Mouse (Mus musculus): ENCODE measurements at regions not wholly inside any gene's neighbourhood (a gene's known extent, or its start where the extent isn't known, plus 50 kb on each side); places are given as distances from the start of the nearest gene placed in this dataset.

- H3ac ChIP-seq (ENCODE audit: control insufficient read depth, insufficient read length) = no peak overlapping the region
- TF ChIP-seq REST (IDR thresholded peaks at IDR 0.05; ENCODE audit: insufficient read depth, insufficient read length) = no peak
- peak in 1 of 3 experiments; percentile 50 for TF ChIP-seq MYOG (IDR thresholded peaks at IDR 0.05; ENCODE audit: control insufficient read depth in 1 of 3, insufficient read depth in 1 of 3, insufficient read length in 2 of 3, low read depth in 2 of 3)
- no peaks in the 10 kb centered on the region for H3K27me3 ChIP-seq (ENCODE audit: control insufficient read depth, insufficient read depth, insufficient read length)
- H3K79me2 ChIP-seq (ENCODE audit: control insufficient read depth, insufficient read depth) = no peaks in the 10 kb centered on the region
- H3K4me3 ChIP-seq = no peak overlapping the region
- H3K36me3 ChIP-seq (ENCODE audit: control insufficient read depth, insufficient read depth) = no peaks in the 10 kb centered on the region
- H3K4me2 ChIP-seq (ENCODE audit: low read depth) = peak overlapping the region; percentile 0
These were observed 249.8 kb upstream of the Cadm1 start for GRCm38 (mm10) chr9:47280146-47280545.

GRCm38 (mm10) chr9:47280598-47280997 lies 249.4 kb upstream of the Cadm1 start:
- Histone ChIP-seq H3K4me3 (no peak overlapping the region), H3K36me3 (ENCODE audit: control insufficient read depth, insufficient read depth) (no peaks in the 10 kb centered on the region), H3K79me2 (ENCODE audit: control insufficient read depth, insufficient read depth) (no peaks in the 10 kb centered on the region), H3ac (ENCODE audit: control insufficient read depth, insufficient read length) (no peak overlapping the region), H3K4me2 (ENCODE audit: low read depth) (no peak overlapping the region), H3K27me3 (ENCODE audit: control insufficient read depth, insufficient read depth, insufficient read length) (no peaks in the 10 kb centered on the region)
- TF ChIP-seq USF1 (IDR thresholded peaks at IDR 0.05; ENCODE audit: low read depth) = no peak
- no peak for TF ChIP-seq MYOG (IDR thresholded peaks at IDR 0.05; ENCODE audit: control insufficient read depth in 1 of 3, insufficient read depth in 1 of 3, insufficient read length in 2 of 3, low read depth in 2 of 3)
- TF ChIP-seq REST (IDR thresholded peaks at IDR 0.05; ENCODE audit: insufficient read depth, insufficient read length) = no peak
- TF ChIP-seq TCF3 (IDR thresholded peaks at IDR 0.05; ENCODE audit: insufficient read length, low read depth) = no peak
- no peak for TF ChIP-seq MYOD1 (IDR thresholded peaks at IDR 0.05; ENCODE audit: control insufficient read depth in 1 of 3, insufficient read length in 2 of 3, low read depth in 2 of 3)
- no peak for TF ChIP-seq POLR2A (IDR thresholded peaks at IDR 0.05; ENCODE audit: insufficient read length, low read depth)
- TF ChIP-seq SRF (IDR thresholded peaks at IDR 0.05; ENCODE audit: control insufficient read depth, insufficient read length, low read depth) = no peak
- no peak for TF ChIP-seq TCF12 (IDR thresholded peaks at IDR 0.05; ENCODE audit: insufficient read depth, poor library complexity, severe bottlenecking)
- TF ChIP-seq E2F4 (IDR thresholded peaks at IDR 0.05; ENCODE audit: insufficient read depth) = no peak
- TF ChIP-seq MAX (IDR thresholded peaks at IDR 0.05; ENCODE audit: low read depth) = no peak
- no peak for TF ChIP-seq CEBPB (IDR thresholded peaks at IDR 0.05; ENCODE audit: insufficient read depth, poor library complexity, severe bottlenecking)
- TF ChIP-seq POLR2AphosphoS2 (IDR thresholded peaks at IDR 0.05; ENCODE audit: insufficient read length, low read depth) = no peak

- no peaks in the 10 kb centered on the region for H3K79me2 ChIP-seq (ENCODE audit: control insufficient read depth, insufficient read depth)
- no peak overlapping the region for H3ac ChIP-seq (ENCODE audit: control insufficient read depth, insufficient read length)
- no peaks in the 10 kb centered on the region for H3K36me3 ChIP-seq (ENCODE audit: control insufficient read depth, insufficient read depth)
- H3K4me3 ChIP-seq = no peak overlapping the region
- H3K4me2 ChIP-seq (ENCODE audit: low read depth) = peak overlapping the region; percentile 30
- no peaks in the 10 kb centered on the region for H3K27me3 ChIP-seq (ENCODE audit: control insufficient read depth, insufficient read depth, insufficient read length)
- TF ChIP-seq TCF12 (IDR thresholded peaks at IDR 0.05; ENCODE audit: insufficient read depth, poor library complexity, severe bottlenecking) = no peak
- no peak for TF ChIP-seq POLR2AphosphoS2 (IDR thresholded peaks at IDR 0.05; ENCODE audit: insufficient read length, low read depth)
- TF ChIP-seq SRF (IDR thresholded peaks at IDR 0.05; ENCODE audit: control insufficient read depth, insufficient read length, low read depth) = no peak
- TF ChIP-seq POLR2A (IDR thresholded peaks at IDR 0.05; ENCODE audit: insufficient read length, low read depth) = no peak
- TF ChIP-seq MAX (IDR thresholded peaks at IDR 0.05; ENCODE audit: low read depth) = no peak
- no peak for TF ChIP-seq USF1 (IDR thresholded peaks at IDR 0.05; ENCODE audit: low read depth)
- no peak for TF ChIP-seq TCF3 (IDR thresholded peaks at IDR 0.05; ENCODE audit: insufficient read length, low read depth)
These were observed 246.1 kb upstream of the Cadm1 start for GRCm38 (mm10) chr9:47283746-47284455.

GRCm38 (mm10) chr9:47286930-47287722 lies 242.8 kb upstream of the Cadm1 start:
- H3ac ChIP-seq (ENCODE audit: control insufficient read depth, insufficient read length) = no peak overlapping the region
- no peak overlapping the region for H3K4me2 ChIP-seq (ENCODE audit: low read depth)
- no peaks in the 10 kb centered on the region for H3K27me3 ChIP-seq (ENCODE audit: control insufficient read depth, insufficient read depth, insufficient read length)
- TF ChIP-seq MAX (IDR thresholded peaks at IDR 0.05; ENCODE audit: low read depth) = no peak
- TF ChIP-seq USF1 (IDR thresholded peaks at IDR 0.05; ENCODE audit: low read depth) = no peak
- no peak for TF ChIP-seq TCF3 (IDR thresholded peaks at IDR 0.05; ENCODE audit: insufficient read length, low read depth)
- TF ChIP-seq MYOG (IDR thresholded peaks at IDR 0.05; ENCODE audit: control insufficient read depth in 1 of 3, insufficient read depth in 1 of 3, insufficient read length in 2 of 3, low read depth in 2 of 3) = no peak
- no peak for TF ChIP-seq SRF (IDR thresholded peaks at IDR 0.05; ENCODE audit: control insufficient read depth, insufficient read length, low read depth)
- TF ChIP-seq TCF12 (IDR thresholded peaks at IDR 0.05; ENCODE audit: insufficient read depth, poor library complexity, severe bottlenecking) = no peak
- no peak for TF ChIP-seq CEBPB (IDR thresholded peaks at IDR 0.05; ENCODE audit: insufficient read depth, poor library complexity, severe bottlenecking)
- TF ChIP-seq E2F4 (IDR thresholded peaks at IDR 0.05; ENCODE audit: insufficient read depth) = no peak
- no peak for TF ChIP-seq MYOD1 (IDR thresholded peaks at IDR 0.05; ENCODE audit: control insufficient read depth in 1 of 3, insufficient read length in 2 of 3, low read depth in 2 of 3)
- TF ChIP-seq REST (IDR thresholded peaks at IDR 0.05; ENCODE audit: insufficient read depth, insufficient read length) = no peak
- no peak for TF ChIP-seq POLR2AphosphoS2 (IDR thresholded peaks at IDR 0.05; ENCODE audit: insufficient read length, low read depth)
- no peak for TF ChIP-seq POLR2A (IDR thresholded peaks at IDR 0.05; ENCODE audit: insufficient read length, low read depth)
- no peaks in the 10 kb centered on the region for H3K36me3 ChIP-seq (ENCODE audit: control insufficient read depth, insufficient read depth)
- no peaks in the 10 kb centered on the region for H3K79me2 ChIP-seq (ENCODE audit: control insufficient read depth, insufficient read depth)
- H3K4me3 ChIP-seq = no peak overlapping the region

Data from myocyte (in vitro differentiated cells).